Mouse (Mus musculus): Measurements from ENCODE around the gene Lin7a. TPM values are rescaled to one million over a fixed set of nuclear protein-coding genes. Genes with fewer than 3 reads are reported as not detected.

Gene Lin7a
- total RNA-seq, 1 experiment from 2014 or later, result not detected

GRCm38 (mm10) chr10:107313395-107313794 is 41.9 kb downstream of the Lin7a start:
- no peak for ATAC-seq (replicated peaks; ENCODE audit: low read depth, poor library complexity, severe bottlenecking)

DNA sequence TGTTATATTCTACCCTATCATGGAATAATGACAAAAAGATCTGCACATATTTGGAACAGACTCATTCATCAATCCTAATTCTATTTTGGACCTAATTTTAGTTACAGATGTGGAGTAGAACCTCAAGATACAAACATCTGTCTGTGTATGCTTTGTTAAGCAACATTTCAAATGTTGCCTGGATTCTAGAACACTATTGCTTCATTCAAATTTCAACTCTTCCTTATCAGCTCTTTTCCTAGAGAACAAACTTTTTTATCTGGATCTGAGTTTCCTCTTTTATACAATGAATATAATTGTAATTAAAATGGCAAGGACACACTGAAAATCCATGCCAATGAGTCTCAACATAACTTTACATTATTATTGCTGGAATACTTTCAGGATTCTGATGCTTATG is 43.8 kb downstream of the Lin7a start:
- no peak for ATAC-seq (replicated peaks; ENCODE audit: low read depth, poor library complexity, severe bottlenecking)

- ATAC-seq (replicated peaks; ENCODE audit: low read depth, poor library complexity, severe bottlenecking), result no peak
Observed at GRCm38 (mm10) chr10:107315681-107316080, 44.2 kb downstream of the Lin7a start.

DNA sequence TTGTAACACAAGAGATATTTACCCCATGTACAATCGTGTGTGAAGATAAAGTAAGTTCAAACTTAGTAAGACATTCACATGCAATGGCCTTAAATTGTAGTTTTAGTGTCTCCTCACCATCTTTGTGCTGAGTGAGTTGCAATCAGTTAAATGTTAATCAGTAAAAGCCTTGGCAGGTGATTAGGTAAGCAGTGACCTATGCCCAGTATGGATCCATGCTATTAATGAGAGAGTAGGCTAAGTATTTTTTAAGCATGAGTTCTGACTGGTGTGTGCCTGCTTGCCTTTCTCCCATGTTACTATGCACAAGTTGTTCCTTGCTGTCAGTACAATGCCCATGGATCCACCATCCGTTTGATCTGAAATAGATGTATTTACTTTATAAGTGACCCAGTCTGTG is 44.6 kb downstream of the Lin7a start:
- ATAC-seq (replicated peaks; ENCODE audit: low read depth, poor library complexity, severe bottlenecking), result no peak

DNA sequence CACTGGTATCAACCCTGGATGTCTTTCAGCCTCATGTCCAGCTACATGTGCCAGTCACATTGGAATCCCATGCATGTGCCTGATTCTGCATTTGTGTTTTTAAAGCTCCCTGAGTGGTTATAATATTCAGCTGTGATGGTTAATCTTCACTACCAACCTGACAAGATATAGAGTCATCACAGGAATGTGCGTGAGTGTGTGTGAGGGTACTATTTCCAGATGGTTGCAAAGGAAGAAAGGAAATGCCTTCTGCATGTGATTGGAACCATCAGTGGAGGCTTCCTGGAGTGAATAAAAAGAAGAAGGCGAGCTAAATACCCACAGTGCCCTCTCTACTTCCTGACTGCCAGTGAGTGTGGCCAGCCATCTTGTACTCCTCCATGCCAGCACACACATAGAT is 48.2 kb downstream of the Lin7a start:
- no peak for ATAC-seq (replicated peaks; ENCODE audit: low read depth, poor library complexity, severe bottlenecking)

- ATAC-seq (replicated peaks; ENCODE audit: low read depth, poor library complexity, severe bottlenecking), result no peak
Observed at GRCm38 (mm10) chr10:107323865-107324264, 52.4 kb downstream of the Lin7a start.

- ATAC-seq (replicated peaks; ENCODE audit: low read depth, poor library complexity, severe bottlenecking), result no peak
Observed at GRCm38 (mm10) chr10:107325558-107325957, 54.1 kb downstream of the Lin7a start.

- no peak for ATAC-seq (replicated peaks; ENCODE audit: low read depth, poor library complexity, severe bottlenecking)
Observed at GRCm38 (mm10) chr10:107339524-107339923, 68.0 kb downstream of the Lin7a start.

GRCm38 (mm10) chr10:107341151-107341550 is 69.7 kb downstream of the Lin7a start:
- no peak for ATAC-seq (replicated peaks; ENCODE audit: low read depth, poor library complexity, severe bottlenecking)

DNA sequence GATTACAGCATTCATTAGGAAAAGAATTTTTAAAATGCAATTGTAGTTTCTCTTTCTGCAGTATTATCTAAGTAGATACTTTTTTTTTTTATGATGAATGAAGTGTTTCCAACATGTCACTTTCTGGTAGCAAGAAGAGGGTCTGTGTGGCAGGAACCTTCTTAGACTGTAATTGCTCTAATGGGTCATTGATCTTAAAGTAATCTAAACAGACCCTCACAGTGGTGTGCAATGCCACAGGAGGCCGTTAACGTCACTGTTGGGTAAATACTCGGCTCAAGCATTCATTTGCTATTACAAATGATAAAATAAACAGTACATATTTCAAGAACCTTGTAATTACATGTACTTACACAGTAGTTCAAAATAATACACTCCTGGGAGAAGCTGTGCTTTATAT is 72.7 kb downstream of the Lin7a start:
- ATAC-seq (replicated peaks; ENCODE audit: low read depth, poor library complexity, severe bottlenecking), result no peak

DNA sequence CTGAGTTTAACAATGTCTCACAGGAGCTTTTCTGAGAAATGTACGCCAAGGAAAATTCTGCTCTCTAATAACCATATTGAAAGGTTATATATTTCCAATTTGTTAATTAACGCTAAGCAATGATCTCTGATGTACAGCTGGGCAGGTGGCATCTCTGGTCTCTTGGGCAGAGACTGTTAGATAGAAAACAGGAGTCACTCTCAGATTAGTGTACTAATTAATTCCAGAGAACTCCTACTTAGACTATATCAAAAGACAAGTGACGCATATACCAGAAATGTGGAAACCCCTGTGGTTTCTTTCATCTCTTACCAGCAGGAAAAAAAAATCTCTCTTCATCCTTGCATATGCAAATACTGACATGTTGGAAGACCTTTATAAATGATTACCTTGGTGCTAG is 76.4 kb downstream of the Lin7a start:
- no peak for ATAC-seq (replicated peaks; ENCODE audit: low read depth, poor library complexity, severe bottlenecking)

- no peak for ATAC-seq (replicated peaks; ENCODE audit: low read depth, poor library complexity, severe bottlenecking)
Observed at GRCm38 (mm10) chr10:107351696-107352485, 80.4 kb downstream of the Lin7a start.

- no peak for ATAC-seq (replicated peaks; ENCODE audit: low read depth, poor library complexity, severe bottlenecking)
Observed at GRCm38 (mm10) chr10:107353483-107353882, 82.0 kb downstream of the Lin7a start.

DNA sequence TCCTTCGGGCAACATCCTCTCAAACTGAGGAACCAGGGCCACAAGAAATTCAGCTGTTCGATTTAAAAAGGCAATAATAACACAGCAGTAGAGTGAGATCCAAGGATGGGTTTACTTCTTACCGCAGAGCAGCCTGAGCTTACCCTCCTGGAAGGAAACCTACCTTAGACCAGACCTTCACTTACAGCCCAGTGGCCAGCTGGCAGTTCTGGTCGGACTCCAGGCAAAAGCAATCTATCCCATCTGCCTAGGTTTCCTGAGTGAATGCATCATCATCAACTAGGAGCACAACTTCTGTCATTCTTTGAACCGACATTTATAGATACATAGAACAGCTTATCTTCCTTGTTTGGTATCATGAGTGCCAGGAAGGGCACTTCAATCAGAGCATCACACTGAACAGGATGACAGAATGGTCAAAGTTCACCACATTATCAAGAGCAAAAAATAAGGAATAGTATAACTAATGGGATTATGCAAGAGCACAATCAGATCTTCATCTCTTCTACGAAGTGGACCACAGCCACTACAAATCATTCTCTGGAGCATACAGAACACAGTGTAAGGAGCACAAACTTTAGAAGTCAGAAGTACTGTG is 87.1 kb downstream of the Lin7a start:
- no peak for ATAC-seq (replicated peaks; ENCODE audit: low read depth, poor library complexity, severe bottlenecking)

DNA sequence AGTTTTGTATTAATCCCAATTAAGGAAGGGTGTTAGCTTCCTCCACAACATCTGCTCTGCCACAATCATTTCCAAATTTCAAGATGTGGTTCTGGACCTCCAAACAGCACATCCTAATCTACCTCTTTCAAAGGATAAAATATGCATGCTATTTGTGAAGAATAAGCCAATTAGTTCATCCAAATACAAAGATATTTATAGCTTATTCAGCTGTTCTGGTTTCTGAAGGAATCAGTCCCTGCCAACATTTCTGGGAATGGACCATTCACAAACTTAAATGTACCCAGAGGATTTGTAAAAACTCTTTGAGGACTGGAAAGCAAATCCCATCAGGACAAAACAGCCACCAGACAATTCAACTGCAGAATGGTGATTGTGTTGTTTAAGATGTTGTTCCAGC is 87.8 kb downstream of the Lin7a start:
- no peak for ATAC-seq (replicated peaks; ENCODE audit: low read depth, poor library complexity, severe bottlenecking)

DNA sequence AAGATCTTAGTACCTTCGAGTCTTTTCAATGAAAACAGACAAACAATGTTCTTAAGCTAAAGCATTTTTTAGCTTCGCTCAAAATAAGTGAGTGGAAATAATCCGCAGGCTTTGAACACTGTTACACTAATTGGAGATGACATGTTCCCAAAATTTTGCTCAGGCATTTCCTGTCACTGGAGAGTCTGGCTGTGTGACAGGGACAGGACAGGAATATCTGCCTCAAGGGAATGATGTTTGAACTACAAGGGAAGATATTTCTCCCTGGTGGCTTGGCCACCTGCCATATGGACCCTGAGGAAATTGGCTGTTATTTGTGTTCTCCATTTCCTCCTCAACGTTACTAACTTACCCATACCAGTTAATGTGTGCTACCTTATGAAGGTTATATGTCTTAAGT is 90.1 kb downstream of the Lin7a start:
- ATAC-seq (replicated peaks; ENCODE audit: low read depth, poor library complexity, severe bottlenecking), result no peak

DNA sequence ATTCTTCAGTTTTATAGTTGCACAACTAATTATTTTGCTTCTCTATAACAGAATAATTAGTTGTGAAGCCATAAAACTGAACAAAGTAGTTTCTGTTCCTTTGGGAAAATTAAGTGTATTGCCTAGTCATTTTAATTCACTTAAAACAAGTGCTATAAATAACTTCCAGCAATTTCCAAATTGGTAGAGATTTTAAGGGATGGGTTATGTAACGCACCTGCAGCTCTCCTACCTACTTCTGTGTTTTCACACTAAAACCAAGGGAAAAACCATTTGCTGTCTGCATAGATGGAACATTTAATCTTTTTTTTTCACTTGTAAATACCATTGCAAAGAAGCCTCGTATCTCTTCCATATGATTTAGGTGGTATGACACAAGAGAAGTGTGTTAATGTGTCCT is 90.5 kb downstream of the Lin7a start:
- ATAC-seq (replicated peaks; ENCODE audit: low read depth, poor library complexity, severe bottlenecking), result no peak

DNA sequence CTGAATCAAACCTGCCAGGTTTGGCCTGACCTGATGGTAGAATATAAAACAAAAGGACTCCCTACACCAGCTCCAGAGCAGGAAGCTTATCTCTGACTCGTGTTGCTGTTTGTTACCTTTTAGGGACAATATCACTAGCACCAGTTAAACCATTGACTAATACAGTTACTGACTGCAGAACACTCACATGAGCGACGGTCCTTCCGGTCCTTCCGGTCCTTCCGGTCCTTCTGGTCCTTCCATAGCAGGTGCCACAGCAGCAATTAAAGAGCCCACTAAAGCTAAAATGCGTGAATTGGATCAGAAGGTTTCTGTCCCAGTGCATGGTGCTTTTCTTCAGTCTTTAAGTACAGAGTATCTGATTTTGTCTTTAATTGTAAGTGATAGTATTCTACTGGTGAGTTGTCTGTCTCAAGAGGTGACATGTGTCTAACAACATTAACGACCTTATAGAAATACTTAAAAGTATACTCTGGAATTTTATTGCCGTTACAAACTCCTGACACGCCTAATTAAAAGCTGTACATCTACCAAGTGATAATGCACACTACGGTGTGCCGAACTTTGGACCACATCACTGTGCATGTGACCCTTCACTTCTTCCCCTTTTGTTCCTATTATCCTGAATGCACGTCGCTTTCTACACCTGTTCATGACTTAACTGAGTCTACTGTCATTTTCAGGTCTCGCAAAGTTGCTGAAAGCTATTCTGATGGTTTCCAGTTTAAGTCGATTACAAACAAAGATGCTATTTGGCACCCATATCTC is 91.7 kb downstream of the Lin7a start:
- ATAC-seq (replicated peaks; ENCODE audit: low read depth, poor library complexity, severe bottlenecking), result no peak

DNA sequence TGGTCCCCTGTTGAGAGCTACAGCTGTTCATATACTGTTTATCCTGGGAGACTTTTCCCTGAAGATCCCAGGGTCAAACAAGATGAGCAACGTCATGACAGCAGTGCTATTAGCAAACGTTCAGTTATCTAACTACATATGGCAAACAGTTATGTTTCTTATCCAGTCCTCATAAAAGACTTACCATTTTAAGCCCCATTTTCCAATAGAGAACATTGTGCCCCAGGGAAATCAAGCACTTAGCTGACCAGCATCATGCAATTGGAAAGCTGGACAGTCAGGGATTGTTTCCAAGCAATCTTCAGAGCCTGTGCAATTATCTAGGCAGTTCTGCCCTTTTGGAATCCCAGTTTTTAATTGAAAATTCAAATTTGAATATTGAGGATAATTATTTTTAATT is 105.7 kb downstream of the Lin7a start:
- ATAC-seq (replicated peaks; ENCODE audit: low read depth, poor library complexity, severe bottlenecking), result no peak

DNA sequence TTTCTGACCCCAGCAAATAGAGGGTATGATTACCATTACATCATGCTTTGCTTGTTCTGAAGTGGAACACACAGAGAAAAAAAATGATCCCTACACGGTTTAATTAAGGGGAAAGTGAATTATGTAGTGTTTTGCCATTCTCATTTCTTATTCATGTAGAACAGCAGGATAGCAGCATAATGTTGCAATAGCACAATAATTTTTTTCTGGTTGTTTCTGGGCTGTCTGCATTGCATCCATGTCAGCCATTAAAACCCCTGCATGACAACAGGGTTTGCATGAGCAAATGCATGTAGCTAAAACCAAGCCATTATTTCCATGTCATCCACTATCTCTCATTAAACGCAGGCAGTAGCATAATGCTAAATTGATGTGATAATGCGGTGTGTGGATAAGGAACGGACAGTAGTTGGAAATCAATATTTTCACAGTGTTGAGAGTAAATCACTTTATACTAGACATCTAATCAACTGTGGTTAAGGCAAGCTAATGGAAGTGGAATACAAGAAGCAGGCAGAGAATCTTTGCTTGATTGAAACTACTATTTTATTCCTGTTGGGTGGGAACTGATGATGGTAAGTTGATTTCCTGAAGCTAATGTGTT is 109.8 kb downstream of the Lin7a start:
- no peak for ATAC-seq (replicated peaks; ENCODE audit: low read depth, poor library complexity, severe bottlenecking)

- no peak for ATAC-seq (replicated peaks; ENCODE audit: low read depth, poor library complexity, severe bottlenecking)
Observed at GRCm38 (mm10) chr10:107383825-107384224, 112.3 kb downstream of the Lin7a start.
